Mouse (Mus musculus) E14TG2a.4 (cell line): ENCODE results near the gene Smbd1.

Experiments
- CTCF ChIP-seq: conservative IDR thresholded peaks from 2 replicates; pipeline ENCODE4 v1.5.1; 2014; ENCODE audit warnings: low read length
- NANOG ChIP-seq: IDR thresholded peaks from 2 replicates; pipeline ENCODE4 v1.6.1; 2014; ENCODE audit warnings: borderline replicate concordance, low read length, mixed read lengths

GRCm38 (mm10) chr16:32853492-32854049 lies 43.3 kb upstream of the Smbd1 start:
- TF ChIP-seq NANOG = no peak
- TF ChIP-seq CTCF = no peak
